Mouse (Mus musculus): Measurements from ENCODE around the gene Spata32. TPM values are rescaled to one million over a fixed set of nuclear protein-coding genes. Genes with fewer than 3 reads are reported as not detected.
"Not testable (repeated sequence)": the region's sequence is repeated elsewhere in the genome, so short reads cannot be mapped to it uniquely, and the experiment has no call there.

Gene Spata32
- polyA plus RNA-seq, 2 experiments from 2014 or later, result not detected

- ATAC-seq, result no peak
Observed at GRCm38 (mm10) chr11:103246081-103246730, 28.0 kb upstream of the Spata32 start.

- ATAC-seq, result no peak
Observed at GRCm38 (mm10) chr11:103244856-103245255, 26.6 kb upstream of the Spata32 start.

GRCm38 (mm10) chr11:103240740-103241139 is 22.5 kb upstream of the Spata32 start:
- ATAC-seq, result no peak

- ATAC-seq, result no peak
Observed at GRCm38 (mm10) chr11:103237757-103238156, 19.5 kb upstream of the Spata32 start.

GRCm38 (mm10) chr11:103236903-103237302 is 18.7 kb upstream of the Spata32 start:
- ATAC-seq, result no peak

- ATAC-seq, result no peak
Observed at GRCm38 (mm10) chr11:103236431-103236830, 18.2 kb upstream of the Spata32 start.

- ATAC-seq, result no peak
Observed at GRCm38 (mm10) chr11:103235702-103236101, 17.5 kb upstream of the Spata32 start.

- no peak for ATAC-seq
Observed at GRCm38 (mm10) chr11:103234447-103234846, 16.2 kb upstream of the Spata32 start.

- peak; percentile 61 for ATAC-seq
Observed at GRCm38 (mm10) chr11:103232966-103233365, 14.7 kb upstream of the Spata32 start.

GRCm38 (mm10) chr11:103231367-103231766 is 13.1 kb upstream of the Spata32 start:
- ATAC-seq, result no peak

- no peak for ATAC-seq
Observed at GRCm38 (mm10) chr11:103230626-103231025, 12.4 kb upstream of the Spata32 start.

- no peak for ATAC-seq
Observed at GRCm38 (mm10) chr11:103229608-103230007, 11.4 kb upstream of the Spata32 start.

- no peak for ATAC-seq
Observed at GRCm38 (mm10) chr11:103223951-103224456, 5.8 kb upstream of the Spata32 start.

GRCm38 (mm10) chr11:103223444-103223843 is 5.2 kb upstream of the Spata32 start:
- no peak for ATAC-seq

GRCm38 (mm10) chr11:103222718-103223117 is 4.5 kb upstream of the Spata32 start:
- not testable (repeated sequence) for ATAC-seq

- ATAC-seq, result no peak
Observed at GRCm38 (mm10) chr11:103221437-103221836, 3.2 kb upstream of the Spata32 start.

GRCm38 (mm10) chr11:103219995-103220394 is 1.8 kb upstream of the Spata32 start:
- no peak for ATAC-seq

GRCm38 (mm10) chr11:103219259-103219658 is 1.0 kb upstream of the Spata32 start:
- no peak for ATAC-seq

GRCm38 (mm10) chr11:103218517-103218901 is 277 bp upstream of the Spata32 start:
- no peak for ATAC-seq

- no peak for ATAC-seq
Observed at GRCm38 (mm10) chr11:103215355-103215754, 2.9 kb downstream of the Spata32 start.

GRCm38 (mm10) chr11:103213712-103214111 is 4.5 kb downstream of the Spata32 start:
- no peak for ATAC-seq

- ATAC-seq, result no peak
Observed at GRCm38 (mm10) chr11:103210291-103210690, 7.9 kb downstream of the Spata32 start.

GRCm38 (mm10) chr11:103208458-103208857 is 9.8 kb downstream of the Spata32 start, which contains the start of gene 1700023F06Rik:
Gene 1700023F06Rik (minus strand): TSS chr11:103208558.
- ATAC-seq, result no peak

GRCm38 (mm10) chr11:103206203-103206602 is 12.0 kb downstream of the Spata32 start:
- ATAC-seq, result no peak

GRCm38 (mm10) chr11:103202376-103202775 is 15.9 kb downstream of the Spata32 start:
- no peak for ATAC-seq
